Mouse (Mus musculus) liver, embryonic 13.5 days (tissue): ENCODE data around the gene Polr3f. TPM values are rescaled to one million over a fixed set of nuclear protein-coding genes. Genes with fewer than 3 reads are reported as not detected.

ENCODE experiments used
- polyA plus RNA-seq: library from polyadenylated mRNA; unstranded; fragments of >200 nt; fragmentation: Nextera tagmentation; extraction: Ambion mirVana; gene quantifications from 2 replicates; pipeline ENCODE4 v1.2.1, GENCODE M21; 2015

The Polr3f gene
- polyA plus RNA-seq, 1 experiment from 2014 or later = 9.9 TPM

Other genes with a start within 250 kb of the Polr3f start
- not detected in 2 replicates for gene Ovol2, start 195.6 kb upstream of the Polr3f start, polyA plus RNA-seq
- 20.7 and 21.1 TPM in 2 replicates for gene Kat14, start 158.7 kb upstream of the Polr3f start, polyA plus RNA-seq
- 2.8 and 4.4 TPM in 2 replicates for gene Pet117, start 158.7 kb upstream of the Polr3f start, polyA plus RNA-seq
- gene Dzank1, start 304 bp upstream of the Polr3f start, polyA plus RNA-seq = 0.01 and 0.02 TPM in 2 replicates
- gene Rbbp9, start 23.2 kb downstream of the Polr3f start, polyA plus RNA-seq = 10.9 and 12.1 TPM in 2 replicates
- gene Sec23b, start 28.5 kb downstream of the Polr3f start, polyA plus RNA-seq = 56.2 and 67.7 TPM in 2 replicates
- 27.4 and 29.8 TPM in 2 replicates for gene Smim26, start 66.3 kb downstream of the Polr3f start, polyA plus RNA-seq
- 31.4 and 32.8 TPM in 2 replicates for gene Dtd1, start 72.2 kb downstream of the Polr3f start, polyA plus RNA-seq